Mouse (Mus musculus) liver, adult 2 months (tissue): ENCODE results near the gene Kif3b. TPM values are rescaled to one million over a fixed set of nuclear protein-coding genes. Genes with fewer than 3 reads are reported as not detected.

Source experiments
- DNase-seq: peaks from one replicate; pipeline ENCODE4 v3.0.0-alpha.2; 2011; ENCODE audit warnings: low read depth, low spot score; ENCODE audit errors: extremely low read depth
- H3K27ac ChIP-seq: fragments of 200-500 bp; replicated peaks from 2 replicates; pipeline ENCODE4 v1.5.1; 2012; ENCODE audit warnings: low read depth, mild to moderate bottlenecking, control low read depth, inconsistent platforms, low read length; ENCODE audit not compliant: insufficient read depth
- H3K27me3 ChIP-seq: fragments of 200-500 bp; 2 replicates; pipeline ENCODE4 v1.6.1; 2012; ENCODE audit warnings: mild to moderate bottlenecking, moderate library complexity, low read length, inconsistent platforms; ENCODE audit not compliant: control insufficient read depth, insufficient read depth
- H3K36me3 ChIP-seq: fragments of 200-500 bp; 2 replicates; pipeline ENCODE4 v1.6.1; 2012; ENCODE audit warnings: low read length, inconsistent platforms; ENCODE audit not compliant: control insufficient read depth, insufficient read depth
- H3K4me1 ChIP-seq: fragments of 200-500 bp; 2 replicates; pipeline ENCODE4 v1.6.1; 2011; ENCODE audit warnings: low read length; ENCODE audit not compliant: control insufficient read depth, insufficient read depth
- H3K4me3 ChIP-seq: fragments of 200-500 bp; 2 replicates; pipeline ENCODE4 v1.5.1; 2011; ENCODE audit warnings: low read depth, mild to moderate bottlenecking, control low read depth, low read length, moderate library complexity; ENCODE audit not compliant: insufficient read depth
- H3K79me2 ChIP-seq: fragments of 200-500 bp; 2 replicates; pipeline ENCODE4 v1.6.1; 2012; ENCODE audit warnings: inconsistent platforms, mild to moderate bottlenecking, low read length, moderate library complexity; ENCODE audit not compliant: control insufficient read depth, insufficient read depth
- H3K9ac ChIP-seq: fragments of 200-500 bp; 2 replicates; pipeline ENCODE4 v1.6.1; 2012; ENCODE audit warnings: low read depth, mild to moderate bottlenecking, control low read depth, inconsistent platforms, low read length
- CTCF ChIP-seq: fragments of 200-500 bp; IDR thresholded peaks from 2 replicates; pipeline ENCODE4 v1.5.1; 2011; ENCODE audit warnings: low read depth, low read length, control low read depth
- POLR2A ChIP-seq: fragments of 200-500 bp; IDR thresholded peaks from 2 replicates; pipeline ENCODE4 v1.6.1; 2011; ENCODE audit warnings: low read length, control low read depth; ENCODE audit not compliant: insufficient read depth; ENCODE audit errors: extremely low read depth
- WGBS: fragments of 180-500 bp; shearing (Covaris S2); methylation state at CpG from one replicate; pipeline ENCODE4 v1.1.7; 2018; 5-methylcytosine and 5-hydroxymethylcytosine counted together
- polyA plus RNA-seq: library from polyadenylated mRNA; depleted of rRNA; stranded (reverse); fragments of >200 nt; gene quantifications from 2 replicates; pipeline ENCODE4 v1.2.3, GENCODE M21; 2012
- total RNA-seq: library from RNA; depleted of rRNA; stranded (reverse); fragments of >200 nt; gene quantifications from 2 replicates; pipeline ENCODE4 v1.2.3, GENCODE M21; 2014

The Kif3b gene
- total and polyA plus RNA-seq, 2 experiments, result 2.8 to 5.4 TPM

DNA sequence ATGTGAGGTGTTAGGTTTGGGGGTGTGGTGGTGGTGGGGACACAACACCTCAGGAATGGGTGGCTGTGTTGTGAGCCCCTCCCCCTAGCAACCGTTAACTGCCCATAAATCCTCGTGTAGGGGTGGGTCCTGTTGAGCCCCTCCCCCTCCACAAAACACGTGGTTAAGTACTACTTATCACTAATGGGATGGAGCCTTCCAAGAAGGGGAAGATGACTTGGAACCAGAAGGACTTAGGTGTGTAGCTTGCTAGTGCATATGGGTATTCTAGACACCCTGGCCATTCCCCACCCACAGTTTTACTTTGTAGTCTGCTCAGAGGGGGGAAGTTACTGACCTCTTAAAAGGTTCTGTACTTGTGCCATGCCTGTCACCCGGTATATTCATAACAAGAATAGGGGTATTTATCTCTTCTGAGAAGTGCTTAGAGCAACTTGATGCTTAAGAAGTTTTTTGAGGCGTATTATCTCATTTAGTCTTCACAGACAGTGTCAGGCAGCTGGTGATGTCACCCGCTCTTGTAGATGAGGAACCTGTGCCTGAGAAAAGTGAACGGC, 1.2 kb downstream of the Kif3b start:
- H3K27ac ChIP-seq, result no peak overlapping the region
- no peaks in the 10 kb centered on the region for H3K36me3 ChIP-seq
- peaks cover 21% of the 10 kb centered on the region; the same call in 1 of the 2 replicates for H3K79me2 ChIP-seq
- H3K4me3 ChIP-seq, result 0 out of 2 replicates have a peak overlapping the region, but pooled peaks have one; percentile 90
- no peak for TF ChIP-seq POLR2A
- no peak for TF ChIP-seq CTCF
- WGBS, result 55% methylated on average over 7 of the region's 7 CpGs
- H3K4me1 ChIP-seq, result peaks cover 6% of the 10 kb centered on the region
- no peak for DNase-seq
- no peaks in the 10 kb centered on the region for H3K27me3 ChIP-seq
- H3K9ac ChIP-seq, result no peak overlapping the region

DNA sequence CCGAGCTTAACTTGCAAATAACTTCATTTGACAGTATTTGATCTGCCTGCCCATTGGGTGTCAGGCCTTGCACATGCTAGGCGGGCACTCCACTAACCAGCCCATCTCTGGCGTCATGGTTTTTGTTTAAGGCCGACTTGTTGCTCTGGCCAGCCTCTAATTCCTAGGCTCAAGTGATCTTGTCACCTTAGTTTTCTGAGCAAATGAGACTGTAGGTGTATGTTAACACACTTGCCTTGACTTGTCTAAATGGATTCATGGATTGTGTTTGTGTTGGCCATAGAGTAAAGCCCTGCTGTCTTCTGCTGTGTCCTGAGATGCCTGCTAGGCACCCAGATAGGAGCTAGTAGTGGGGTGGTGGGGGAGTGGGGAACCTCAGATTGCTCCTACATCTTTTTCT, 4.0 kb downstream of the Kif3b start:
- Histone ChIP-seq H3K9ac (no peak overlapping the region), H3K36me3 (no peaks in the 10 kb centered on the region), H3K4me3 (no peak overlapping the region), H3K79me2 (peaks cover 21% of the 10 kb centered on the region; the same call in 1 of the 2 replicates), H3K4me1 (peaks cover 6% of the 10 kb centered on the region), H3K27me3 (no peaks in the 10 kb centered on the region), H3K27ac (no peak overlapping the region)
- WGBS, result 94% methylated on average over 4 of the region's 4 CpGs
- DNase-seq, result no peak
- TF ChIP-seq CTCF (no peak), POLR2A (no peak)

GRCm38 (mm10) chr2:153297771-153298170, 6.6 kb downstream of the Kif3b start:
- H3K9ac ChIP-seq, result no peak overlapping the region
- no peaks in the 10 kb centered on the region for H3K36me3 ChIP-seq
- TF ChIP-seq CTCF, result no peak
- no peak overlapping the region for H3K27ac ChIP-seq
- 94% methylated on average over 4 of the region's 4 CpGs for WGBS
- H3K4me1 ChIP-seq, result no peaks in the 10 kb centered on the region
- no peaks in the 10 kb centered on the region for H3K27me3 ChIP-seq
- H3K79me2 ChIP-seq, result peaks cover 12% of the 10 kb centered on the region; the same call in 1 of the 2 replicates
- H3K4me3 ChIP-seq, result no peak overlapping the region
- no peak for DNase-seq

GRCm38 (mm10) chr2:153298460-153298859, 7.2 kb downstream of the Kif3b start:
- H3K4me3 ChIP-seq, result no peak overlapping the region
- H3K4me1 ChIP-seq, result no peaks in the 10 kb centered on the region
- no peak for TF ChIP-seq POLR2A
- TF ChIP-seq CTCF, result no peak
- no peak overlapping the region for H3K9ac ChIP-seq
- H3K36me3 ChIP-seq, result no peaks in the 10 kb centered on the region
- H3K27ac ChIP-seq, result no peak overlapping the region; the same call in 1 of the 2 replicates
- no peak for DNase-seq
- peaks cover 10% of the 10 kb centered on the region; the same call in 1 of the 2 replicates for H3K79me2 ChIP-seq
- 73% methylated on average over 4 of the region's 4 CpGs for WGBS
- H3K27me3 ChIP-seq, result no peaks in the 10 kb centered on the region

- DNase-seq, result peak; percentile 44
- Histone ChIP-seq H3K36me3 (no peaks in the 10 kb centered on the region), H3K27ac (no peak overlapping the region; the same call in 1 of the 2 replicates), H3K79me2 (peaks cover 9% of the 10 kb centered on the region; the same call in 1 of the 2 replicates), H3K4me3 (no peak overlapping the region), H3K4me1 (no peaks in the 10 kb centered on the region), H3K9ac (no peak overlapping the region), H3K27me3 (no peaks in the 10 kb centered on the region)
- TF ChIP-seq POLR2A, result no peak
- no peak for TF ChIP-seq CTCF
- WGBS, result 53% methylated on average over 4 of the region's 4 CpGs
Measured at GRCm38 (mm10) chr2:153298863-153299262, 7.7 kb downstream of the Kif3b start.

DNA sequence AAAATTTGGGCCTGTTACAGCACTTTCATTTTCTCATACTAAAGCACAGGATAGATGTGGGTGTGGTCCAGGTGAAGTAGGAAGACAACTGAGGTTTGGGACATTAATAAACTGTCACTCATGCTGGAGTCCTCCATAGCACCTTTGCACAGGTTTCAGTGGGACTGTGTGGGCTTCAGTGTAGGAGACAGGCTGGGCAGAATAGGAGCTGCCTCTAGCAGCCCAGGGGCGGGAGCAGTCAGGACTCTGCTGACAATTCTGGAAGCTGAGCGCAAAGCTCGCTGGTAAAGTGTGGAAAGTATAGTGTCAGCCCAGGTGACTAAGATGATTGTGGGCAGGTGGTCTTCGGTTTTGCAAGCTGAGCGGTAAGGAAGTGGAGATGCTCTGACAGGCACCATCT, 9.9 kb downstream of the Kif3b start:
- no peak overlapping the region for H3K4me3 ChIP-seq
- DNase-seq, result no peak
- no peaks in the 10 kb centered on the region; the same call in 1 of the 2 replicates for H3K4me1 ChIP-seq
- H3K27me3 ChIP-seq, result no peaks in the 10 kb centered on the region
- WGBS, result 93% methylated on average over 5 of the region's 5 CpGs
- no peak for TF ChIP-seq POLR2A
- TF ChIP-seq CTCF, result no peak
- no peak overlapping the region for H3K27ac ChIP-seq
- H3K9ac ChIP-seq, result no peak overlapping the region
- H3K36me3 ChIP-seq, result no peaks in the 10 kb centered on the region
- no peaks in the 10 kb centered on the region; the same call in 1 of the 2 replicates for H3K79me2 ChIP-seq
